Mouse (Mus musculus) layer of hippocampus, postnatal 36 days (tissue): ENCODE results near the gene Gm38393. TPM values are rescaled to one million over a fixed set of nuclear protein-coding genes. Genes with fewer than 3 reads are reported as not detected.

Experiments used
- DNase-seq, 2 experiments: peaks; one replicate each; pipeline ENCODE4 v3.0.0; 2022
- total RNA-seq, 2 experiments: library from RNA; stranded (reverse); gene quantifications; 2 replicates each; pipeline ENCODE4 v1.2.3; 2021

Gm38393 gene
- 10 to 100 TPM; 63.8 to 72.6 TPM for total RNA-seq

- peak; percentile 69 to 79 for DNase-seq
Observed at GRCm38 (mm10) chr7:60004606-60005330, at the start of gene Gm38393, which contains the start of gene Snurf. TSS of gene Gm38393 (minus strand) at chr7:60005064. TSS of gene Snurf (minus strand) at chr7:60005049.

- DNase-seq = peak; percentile 44 to 62
Observed at GRCm38 (mm10) chr7:60047481-60048201, 42.8 kb upstream of the Gm38393 start.

GRCm38 (mm10) chr7:60013186-60013585 lies 8.3 kb upstream of the Gm38393 start:
- no peak for DNase-seq

GRCm38 (mm10) chr7:60007727-60008360 lies 3.0 kb upstream of the Gm38393 start:
- DNase-seq = no peak

GRCm38 (mm10) chr7:60006262-60006661 lies 1.4 kb upstream of the Gm38393 start:
- DNase-seq = no peak

- peak; percentile 37 to 43 for DNase-seq
Observed at GRCm38 (mm10) chr7:60003921-60004605, 801 bp downstream of the Gm38393 start.

GRCm38 (mm10) chr7:60003006-60003865 lies 1.6 kb downstream of the Gm38393 start:
- DNase-seq = peak; percentile 18 to 20

GRCm38 (mm10) chr7:59978646-59979045 lies 26.2 kb downstream of the Gm38393 start:
- no peak for DNase-seq

Other genes with a start within 250 kb of the Gm38393 start
- 1,000 to 10,000 TPM; 2,047 to 2,286 TPM for gene Snurf, start within 50 bp of the Gm38393 start, total RNA-seq
- gene Snrpn, start 135.2 kb upstream of the Gm38393 start, total RNA-seq = 100 to 1,000 TPM; 817 to 886 TPM